Mouse (Mus musculus): ENCODE measurements around the gene Ttc28. TPM values are rescaled to one million over a fixed set of nuclear protein-coding genes. Genes with fewer than 3 reads are reported as not detected.

The Ttc28 gene
- total RNA-seq, 2 experiments from 2014 or later = 12.4 to 15.0 TPM

- DNase-seq = no peak
These were observed 295.8 kb downstream of the Ttc28 start for GRCm38 (mm10) chr5:111175410-111175809.

- no peak for DNase-seq
These were observed 296.2 kb downstream of the Ttc28 start for GRCm38 (mm10) chr5:111175842-111176241.

- no peak for DNase-seq
These were observed 296.8 kb downstream of the Ttc28 start for GRCm38 (mm10) chr5:111176441-111176840.

GRCm38 (mm10) chr5:111178324-111179076 is 298.9 kb downstream of the Ttc28 start:
- peak; percentile 34 for DNase-seq

GRCm38 (mm10) chr5:111179651-111180050 is 300.0 kb downstream of the Ttc28 start:
- DNase-seq = no peak

GRCm38 (mm10) chr5:111180091-111181053 is 300.8 kb downstream of the Ttc28 start:
- DNase-seq = no peak

GRCm38 (mm10) chr5:111181204-111181912 is 301.8 kb downstream of the Ttc28 start:
- DNase-seq = no peak

- DNase-seq = no peak
These were observed 307.0 kb downstream of the Ttc28 start for GRCm38 (mm10) chr5:111186600-111186999.

GRCm38 (mm10) chr5:111191972-111192371 is 312.4 kb downstream of the Ttc28 start:
- DNase-seq = no peak

GRCm38 (mm10) chr5:111194829-111195228 is 315.2 kb downstream of the Ttc28 start:
- no peak for DNase-seq

- DNase-seq = no peak
These were observed 316.2 kb downstream of the Ttc28 start for GRCm38 (mm10) chr5:111195488-111196485.

- no peak for DNase-seq
These were observed 318.1 kb downstream of the Ttc28 start for GRCm38 (mm10) chr5:111197727-111198126.

- DNase-seq = no peak
These were observed 320.7 kb downstream of the Ttc28 start for GRCm38 (mm10) chr5:111200167-111200840.

GRCm38 (mm10) chr5:111200915-111201610 is 321.5 kb downstream of the Ttc28 start:
- peak; percentile 62 for DNase-seq

GRCm38 (mm10) chr5:111204221-111204620 is 324.6 kb downstream of the Ttc28 start:
- no peak for DNase-seq

GRCm38 (mm10) chr5:111204976-111205586 is 325.5 kb downstream of the Ttc28 start:
- no peak for DNase-seq

GRCm38 (mm10) chr5:111205817-111206216 is 326.2 kb downstream of the Ttc28 start:
- DNase-seq = no peak

- DNase-seq = no peak
These were observed 328.5 kb downstream of the Ttc28 start for GRCm38 (mm10) chr5:111207924-111208659.

- no peak for DNase-seq
These were observed 329.0 kb downstream of the Ttc28 start for GRCm38 (mm10) chr5:111208660-111208969.
